Mouse (Mus musculus) midbrain, embryonic 10.5 days (tissue): ENCODE results near the gene Stn1. TPM values are rescaled to one million over a fixed set of nuclear protein-coding genes. Genes with fewer than 3 reads are reported as not detected.

ENCODE experiments used
- DNase-seq: peaks from one replicate; pipeline ENCODE4 v3.0.0-alpha.2; 2017; ENCODE audit warnings: low spot score
- H3K27ac ChIP-seq: fragments of 300-500 bp; sonication (generic); replicated peaks from 2 replicates; pipeline ENCODE4 v1.5.1; 2016; ENCODE audit warnings: mild to moderate bottlenecking
- H3K27me3 ChIP-seq: fragments of 300-500 bp; sonication (generic); 2 replicates; pipeline ENCODE4 v1.6.1; 2016; ENCODE audit warnings: low read depth, mild to moderate bottlenecking; ENCODE audit not compliant: poor library complexity, severe bottlenecking
- H3K36me3 ChIP-seq: fragments of 300-500 bp; sonication (generic); 2 replicates; pipeline ENCODE4 v1.6.1; 2016; ENCODE audit warnings: mild to moderate bottlenecking, moderate library complexity
- H3K4me1 ChIP-seq: fragments of 300-500 bp; sonication (generic); 2 replicates; pipeline ENCODE4 v1.6.1; 2016
- H3K4me3 ChIP-seq: fragments of 300-500 bp; sonication (generic); 2 replicates; pipeline ENCODE4 v1.5.1; 2016; ENCODE audit warnings: mild to moderate bottlenecking, moderate library complexity
- H3K9me3 ChIP-seq: fragments of 300-500 bp; sonication (generic); replicated peaks from 2 replicates; pipeline ENCODE4 v1.6.1; 2016; ENCODE audit warnings: mild to moderate bottlenecking
- WGBS: fragments of 180-500 bp; shearing (Covaris S2); methylation state at CpG from one replicate; pipeline ENCODE4 v1.1.7; 2016; 5-methylcytosine and 5-hydroxymethylcytosine counted together
- polyA plus RNA-seq: library from polyadenylated mRNA; unstranded; fragments of >200 nt; fragmentation: Nextera tagmentation; extraction: Ambion mirVana; gene quantifications from 2 replicates; pipeline ENCODE4 v1.2.1, GENCODE M21; 2016

Gene Stn1
- polyA plus RNA-seq, 1 experiment from 2014 or later = 63.4 TPM

DNA sequence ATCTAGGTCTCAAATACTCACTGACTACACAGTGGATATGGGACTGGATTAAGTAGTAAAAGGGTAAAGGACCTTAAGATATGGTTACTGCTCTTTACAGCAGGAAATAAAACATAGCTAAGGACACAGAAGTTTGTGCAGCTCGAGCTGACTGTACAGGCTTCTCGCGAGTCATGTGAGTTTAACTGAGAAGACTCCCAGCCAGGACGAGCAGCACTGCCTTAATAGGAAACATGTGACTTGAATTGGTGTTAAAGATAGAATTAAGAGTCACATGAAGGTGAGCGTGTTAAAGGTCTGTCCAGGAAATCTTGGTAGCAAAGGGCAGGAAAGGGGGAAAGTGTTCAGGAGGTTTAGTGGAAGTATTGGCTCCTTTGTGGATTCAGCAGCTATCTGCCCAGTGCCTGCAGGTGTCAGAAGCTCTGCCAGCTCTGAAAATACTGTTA is 24.7 kb upstream of the Stn1 start:
- Histone ChIP-seq H3K9me3 (no peaks in the 10 kb centered on the region), H3K4me1 (peaks cover 33% of the 10 kb centered on the region), H3K27ac (no peak overlapping the region), H3K36me3 (no peaks in the 10 kb centered on the region), H3K4me3 (no peak overlapping the region), H3K27me3 (peaks cover 66% of the 10 kb centered on the region)
- WGBS = 80% methylated on average over 5 of the region's 5 CpGs
- DNase-seq = no peak

- no peak overlapping the region for H3K4me3 ChIP-seq
- WGBS = 85% methylated on average over 12 of the region's 12 CpGs
- no peaks in the 10 kb centered on the region for H3K36me3 ChIP-seq
- DNase-seq = no peak
- peaks cover 54% of the 10 kb centered on the region for H3K27me3 ChIP-seq
- no peak overlapping the region for H3K27ac ChIP-seq
- no peaks in the 10 kb centered on the region for H3K9me3 ChIP-seq
- H3K4me1 ChIP-seq = peaks cover 28% of the 10 kb centered on the region
Measured at GRCm38 (mm10) chr19:47560544-47561161, 23.3 kb upstream of the Stn1 start.

DNA sequence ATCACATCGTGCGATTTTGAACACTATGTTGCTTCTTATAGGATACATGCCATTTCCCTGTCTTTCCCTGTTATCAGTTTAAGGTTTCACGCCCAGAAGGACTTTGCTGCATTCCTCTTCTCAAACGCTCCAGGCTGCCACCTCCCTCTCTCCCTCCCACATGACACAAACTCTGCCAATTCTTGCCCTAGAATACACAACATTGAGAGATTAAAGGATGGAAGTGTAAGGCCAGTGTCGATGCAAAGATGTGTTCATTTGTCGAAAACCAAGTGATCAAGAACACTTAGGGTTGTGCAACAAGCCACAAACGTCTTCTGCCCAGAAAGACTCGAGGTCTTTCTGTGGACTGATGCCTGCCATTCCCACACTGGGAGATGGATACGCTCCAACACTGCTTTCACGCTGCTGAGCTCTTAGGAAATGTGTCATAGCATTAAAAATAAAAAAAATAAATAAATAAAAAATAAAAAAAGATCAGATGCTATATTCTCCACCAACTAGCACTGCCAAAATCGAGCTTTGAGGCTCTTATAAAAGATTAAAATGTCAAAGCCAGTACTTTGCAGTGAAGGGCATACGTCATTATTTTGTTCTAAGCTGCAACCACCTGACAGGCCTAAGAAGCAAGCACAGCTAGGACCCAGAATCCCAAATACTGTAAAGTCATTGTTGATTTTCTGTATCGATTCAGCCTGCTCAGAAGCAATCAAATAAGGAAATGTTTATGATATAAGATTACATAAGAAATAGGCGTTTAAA is 22.6 kb upstream of the Stn1 start:
- Histone ChIP-seq H3K27me3 (peaks cover 52% of the 10 kb centered on the region), H3K27ac (no peak overlapping the region; the same call in 1 of the 2 replicates), H3K4me3 (no peak overlapping the region), H3K36me3 (no peaks in the 10 kb centered on the region), H3K9me3 (no peaks in the 10 kb centered on the region), H3K4me1 (peaks cover 21% of the 10 kb centered on the region)
- no peak for DNase-seq
- 60% methylated on average over 14 of the region's 14 CpGs for WGBS

GRCm38 (mm10) chr19:47559145-47559544 is 21.8 kb upstream of the Stn1 start:
- H3K9me3 ChIP-seq = no peaks in the 10 kb centered on the region
- no peak overlapping the region for H3K4me3 ChIP-seq
- H3K4me1 ChIP-seq = peaks cover 14% of the 10 kb centered on the region
- 57% methylated on average over 5 of the region's 5 CpGs for WGBS
- H3K27ac ChIP-seq = peak overlapping the region; percentile 42
- no peak for DNase-seq
- no peaks in the 10 kb centered on the region for H3K36me3 ChIP-seq
- H3K27me3 ChIP-seq = peaks cover 44% of the 10 kb centered on the region

- 85% methylated on average over 4 of the region's 4 CpGs for WGBS
- H3K4me3 ChIP-seq = no peak overlapping the region
- H3K9me3 ChIP-seq = peaks cover 3% of the 10 kb centered on the region; the same call in 1 of the 2 replicates
- DNase-seq = no peak
- no peaks in the 10 kb centered on the region for H3K27me3 ChIP-seq
- no peak overlapping the region for H3K27ac ChIP-seq
- H3K4me1 ChIP-seq = no peaks in the 10 kb centered on the region
- H3K36me3 ChIP-seq = no peaks in the 10 kb centered on the region
Measured at GRCm38 (mm10) chr19:47549584-47549983, 12.3 kb upstream of the Stn1 start.

GRCm38 (mm10) chr19:47549174-47549573 is 11.9 kb upstream of the Stn1 start:
- DNase-seq = no peak
- Histone ChIP-seq H3K4me3 (no peak overlapping the region), H3K4me1 (no peaks in the 10 kb centered on the region), H3K27ac (no peak overlapping the region), H3K36me3 (no peaks in the 10 kb centered on the region), H3K27me3 (no peaks in the 10 kb centered on the region), H3K9me3 (peaks cover 3% of the 10 kb centered on the region; the same call in 1 of the 2 replicates)
- WGBS = 90% methylated on average over 9 of the region's 9 CpGs

DNA sequence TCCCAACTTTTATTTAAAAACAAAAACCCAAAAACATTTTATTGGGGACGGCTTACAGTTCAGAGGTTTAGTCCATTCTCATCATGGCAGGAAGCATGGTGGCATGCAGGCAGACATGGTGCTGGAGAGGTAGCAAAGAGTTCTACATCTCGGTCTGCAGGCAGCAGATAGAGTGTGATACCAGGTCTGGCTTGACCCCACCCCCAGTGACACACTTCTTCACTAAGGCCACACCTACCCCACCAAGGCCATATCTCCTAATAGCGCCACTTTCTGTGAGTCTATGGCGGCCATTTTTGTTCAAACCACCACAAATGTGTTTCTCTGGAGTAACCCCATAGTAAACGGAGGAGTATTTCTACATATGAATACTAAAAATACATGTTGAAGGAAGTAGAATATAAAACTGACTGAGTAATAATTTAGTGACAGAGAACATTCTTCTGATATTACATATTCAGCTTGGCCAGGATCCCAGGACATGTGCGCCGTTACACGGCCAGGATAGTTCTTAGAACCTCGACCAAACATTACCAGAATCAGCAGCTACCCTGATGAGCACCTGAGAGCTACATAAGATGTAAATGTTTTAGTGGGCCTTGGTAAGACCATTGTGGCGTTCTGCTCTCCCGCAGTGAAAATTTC is 11.2 kb upstream of the Stn1 start:
- Histone ChIP-seq H3K4me3 (no peak overlapping the region), H3K27me3 (peaks cover 3% of the 10 kb centered on the region; the same call in 1 of the 2 replicates), H3K4me1 (no peaks in the 10 kb centered on the region), H3K27ac (no peak overlapping the region), H3K36me3 (no peaks in the 10 kb centered on the region), H3K9me3 (peaks cover 3% of the 10 kb centered on the region; the same call in 1 of the 2 replicates)
- 93% methylated on average over 11 of the region's 11 CpGs for WGBS
- DNase-seq = no peak

- Histone ChIP-seq H3K9me3 (peaks cover 3% of the 10 kb centered on the region; the same call in 1 of the 2 replicates), H3K4me3 (no peak overlapping the region), H3K27me3 (peaks cover 4% of the 10 kb centered on the region; the same call in 1 of the 2 replicates), H3K36me3 (no peaks in the 10 kb centered on the region), H3K4me1 (no peaks in the 10 kb centered on the region), H3K27ac (no peak overlapping the region)
- DNase-seq = no peak
Measured at GRCm38 (mm10) chr19:47545528-47545927, 8.2 kb upstream of the Stn1 start.

- no peak overlapping the region for H3K27ac ChIP-seq
- DNase-seq = no peak
- H3K9me3 ChIP-seq = no peaks in the 10 kb centered on the region
- no peaks in the 10 kb centered on the region for H3K36me3 ChIP-seq
- H3K27me3 ChIP-seq = peaks cover 4% of the 10 kb centered on the region; the same call in 1 of the 2 replicates
- no peak overlapping the region for H3K4me3 ChIP-seq
- WGBS = 72% methylated on average over 3 of the region's 3 CpGs
- no peaks in the 10 kb centered on the region for H3K4me1 ChIP-seq
Measured at GRCm38 (mm10) chr19:47545055-47545454, 7.7 kb upstream of the Stn1 start.

- no peaks in the 10 kb centered on the region for H3K9me3 ChIP-seq
- H3K36me3 ChIP-seq = no peaks in the 10 kb centered on the region
- DNase-seq = no peak
- H3K27ac ChIP-seq = no peak overlapping the region
- H3K4me3 ChIP-seq = no peak overlapping the region
- WGBS = 81% methylated on average over 7 of the region's 7 CpGs
- H3K4me1 ChIP-seq = peaks cover 13% of the 10 kb centered on the region
- peaks cover 12% of the 10 kb centered on the region for H3K27me3 ChIP-seq
Measured at GRCm38 (mm10) chr19:47542441-47542840, 5.1 kb upstream of the Stn1 start.

GRCm38 (mm10) chr19:47538801-47539200 is 1.5 kb upstream of the Stn1 start:
- no peak overlapping the region for H3K27ac ChIP-seq
- H3K4me1 ChIP-seq = peaks cover 32% of the 10 kb centered on the region
- no peaks in the 10 kb centered on the region for H3K9me3 ChIP-seq
- no peak for DNase-seq
- peaks cover under 1% of the 10 kb centered on the region; the same call in 1 of the 2 replicates for H3K36me3 ChIP-seq
- H3K27me3 ChIP-seq = peaks cover 12% of the 10 kb centered on the region
- 30% methylated on average over 6 of the region's 6 CpGs for WGBS
- no peak overlapping the region for H3K4me3 ChIP-seq

DNA sequence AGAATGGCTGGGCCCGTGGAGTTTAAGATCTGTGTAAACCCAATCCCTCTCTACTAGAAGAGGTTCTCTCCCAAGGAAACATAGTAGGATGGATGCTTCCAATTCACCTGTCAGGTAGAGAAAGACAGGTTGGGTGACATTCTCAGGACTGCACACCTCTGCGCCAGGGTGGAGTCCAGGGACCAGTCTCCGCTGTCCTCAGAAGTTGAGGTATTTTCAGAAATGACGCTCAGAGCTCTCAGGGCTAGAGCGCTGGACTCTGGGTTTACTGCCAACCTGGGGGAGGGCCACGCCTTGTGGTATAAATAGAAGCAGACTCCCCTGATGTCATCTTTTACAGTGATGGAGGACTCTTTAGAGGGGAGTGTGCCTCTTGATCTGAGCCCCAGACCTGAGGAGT is 572 bp upstream of the Stn1 start:
- WGBS = 78% methylated on average over 6 of the region's 6 CpGs
- Histone ChIP-seq H3K27ac (peak overlapping the region; percentile 87), H3K9me3 (no peaks in the 10 kb centered on the region), H3K4me3 (peak overlapping the region; percentile 69; the same call in 1 of the 2 replicates), H3K36me3 (peaks cover 10% of the 10 kb centered on the region), H3K27me3 (peaks cover 8% of the 10 kb centered on the region; the same call in 1 of the 2 replicates), H3K4me1 (peaks cover 32% of the 10 kb centered on the region)
- DNase-seq = no peak
